Mouse (Mus musculus) embryo, embryonic 10 days (tissue): ENCODE data around the gene Dpf1.

Source experiments
- DNase-seq: peaks from one replicate; pipeline ENCODE4 v3.0.0-alpha.2; 2015; ENCODE audit warnings: low spot score

Gene Dpf1

DNA sequence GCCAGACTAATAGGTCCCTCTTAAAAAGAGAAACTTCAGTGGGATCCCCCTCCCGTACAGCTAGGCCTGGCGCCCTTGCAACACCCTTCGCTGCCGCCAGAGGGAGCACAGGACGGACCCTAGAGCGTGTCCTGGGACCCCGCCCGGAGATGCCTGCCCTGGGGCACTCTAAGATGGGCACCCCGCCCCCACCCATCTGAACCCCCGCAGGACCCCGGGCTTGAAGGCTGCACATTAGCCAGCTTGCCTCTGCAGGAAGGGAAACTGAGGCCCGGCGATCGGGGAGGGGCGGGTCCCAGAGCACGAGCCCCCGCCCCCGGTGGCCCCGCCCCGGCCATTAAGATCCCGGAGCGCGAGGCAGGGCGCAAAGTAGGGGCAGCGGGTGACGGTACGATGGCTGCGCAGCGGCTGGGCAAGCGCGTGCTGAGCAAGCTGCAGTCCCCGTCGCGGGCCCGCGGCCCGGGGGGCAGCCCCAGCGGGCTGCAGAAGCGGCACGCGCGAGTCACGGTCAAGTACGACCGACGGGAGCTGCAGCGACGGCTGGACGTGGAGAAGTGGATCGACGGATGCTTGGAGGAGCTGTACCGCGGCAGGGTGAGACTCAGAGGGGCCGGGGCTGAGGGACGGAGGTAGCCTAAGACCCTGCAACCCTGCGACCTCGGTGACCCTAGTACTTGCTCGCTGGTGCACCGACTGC, 14.7 kb upstream of the Dpf1 start, which contains the start of gene Ppp1r14a:
Gene Ppp1r14a (plus strand): TSS at position 367 of the 697 bp plus-strand sequence.
- peak; percentile 90 for DNase-seq

DNA sequence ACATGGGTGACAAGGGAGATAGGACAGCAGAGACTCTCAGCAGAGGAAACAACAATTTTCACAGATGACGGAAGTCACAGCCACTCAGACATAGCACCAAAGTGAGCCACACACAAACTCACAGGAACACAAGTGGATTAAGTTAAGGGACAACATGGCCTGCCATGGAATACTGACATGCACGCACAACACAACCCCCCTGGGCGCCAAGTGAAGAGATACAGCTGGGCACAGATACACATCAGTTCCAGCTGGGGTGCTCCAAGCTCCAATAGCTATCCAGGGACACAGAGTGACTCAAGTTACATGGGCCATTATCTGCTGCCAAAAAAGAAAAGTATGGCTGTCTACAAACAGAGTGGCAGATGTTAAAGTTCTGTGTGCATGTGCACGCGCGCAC, 13.9 kb upstream of the Dpf1 start:
- peak; percentile 45 for DNase-seq

DNA sequence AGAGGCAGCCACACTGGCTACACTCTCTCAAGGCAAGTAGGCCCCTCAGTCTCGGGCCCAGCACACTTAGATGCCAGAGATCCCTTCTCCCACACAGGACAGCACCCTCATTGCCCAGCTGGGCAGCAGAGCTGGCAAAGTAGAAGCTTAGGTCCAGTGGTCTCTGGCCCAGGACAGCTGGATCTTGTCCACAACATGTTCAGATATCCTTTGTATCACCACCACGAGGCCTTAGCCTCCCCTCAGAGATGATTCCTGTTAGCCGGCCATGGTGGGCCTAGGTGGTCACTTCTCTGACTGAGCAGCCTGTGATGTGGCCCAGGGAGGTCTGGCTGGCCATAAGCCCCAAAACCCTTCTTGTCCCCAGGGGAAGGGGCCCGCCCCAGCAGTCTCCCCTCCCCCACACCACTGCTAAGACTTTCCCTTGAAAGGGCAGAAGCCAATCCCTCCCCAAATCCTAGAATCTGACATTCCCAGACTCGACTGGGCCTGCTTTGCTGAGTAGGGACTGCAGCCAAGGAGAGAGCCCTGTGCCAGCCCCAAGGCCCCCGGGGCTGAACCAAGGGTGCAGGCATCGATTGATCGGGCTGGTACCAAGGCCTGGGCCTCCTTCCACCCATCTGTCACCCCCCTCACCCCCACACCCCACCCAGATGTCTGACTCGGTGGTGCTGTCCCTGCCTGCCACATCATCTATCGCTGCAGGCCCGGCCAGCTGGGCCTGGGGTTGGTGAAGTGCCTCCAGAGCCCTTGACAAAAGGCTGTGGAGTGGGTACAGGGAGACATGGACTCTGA, 12.9 kb upstream of the Dpf1 start:
- DNase-seq, result no peak

DNA sequence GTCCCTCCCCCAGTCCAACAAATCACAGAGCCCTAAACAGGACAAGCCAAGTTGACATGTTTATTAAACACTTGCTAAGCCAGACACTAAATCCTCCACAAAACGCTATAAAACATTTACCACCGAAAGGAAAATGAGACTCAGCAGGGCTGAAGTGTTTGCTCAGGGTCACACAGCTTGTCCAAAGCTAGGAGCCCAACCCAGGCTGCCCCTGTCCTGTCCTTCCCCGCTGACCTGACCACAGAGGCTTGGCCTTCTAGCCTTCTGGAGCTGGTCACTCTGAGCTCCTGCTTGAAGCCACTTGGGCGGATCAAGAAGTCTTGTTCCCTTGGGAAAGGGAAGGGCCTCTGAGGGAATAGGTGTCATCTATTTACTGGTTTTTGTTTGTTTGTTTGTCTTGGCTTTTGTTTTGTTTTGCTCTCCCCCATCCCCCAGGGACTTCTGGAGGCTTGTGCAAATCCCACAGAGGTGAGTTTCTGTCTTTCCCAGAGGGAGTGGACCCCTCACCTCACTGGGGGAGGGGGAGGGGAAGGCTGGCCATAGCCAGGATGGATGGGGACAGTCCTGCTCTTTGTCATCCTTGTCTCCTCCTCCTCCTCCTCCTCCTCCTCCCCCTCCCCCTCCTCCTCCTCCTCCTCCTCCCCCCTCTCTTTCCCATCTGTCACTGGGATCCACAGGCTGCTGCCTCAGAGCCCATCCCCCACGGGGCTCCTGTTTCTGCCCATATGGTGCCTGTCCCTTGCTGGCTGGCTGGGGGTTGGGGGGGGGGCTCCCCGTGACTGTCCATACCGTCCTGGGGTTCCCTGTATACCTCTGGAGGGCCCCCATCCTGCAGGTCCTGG, 11.9 kb upstream of the Dpf1 start:
- DNase-seq, result peak; percentile 66

DNA sequence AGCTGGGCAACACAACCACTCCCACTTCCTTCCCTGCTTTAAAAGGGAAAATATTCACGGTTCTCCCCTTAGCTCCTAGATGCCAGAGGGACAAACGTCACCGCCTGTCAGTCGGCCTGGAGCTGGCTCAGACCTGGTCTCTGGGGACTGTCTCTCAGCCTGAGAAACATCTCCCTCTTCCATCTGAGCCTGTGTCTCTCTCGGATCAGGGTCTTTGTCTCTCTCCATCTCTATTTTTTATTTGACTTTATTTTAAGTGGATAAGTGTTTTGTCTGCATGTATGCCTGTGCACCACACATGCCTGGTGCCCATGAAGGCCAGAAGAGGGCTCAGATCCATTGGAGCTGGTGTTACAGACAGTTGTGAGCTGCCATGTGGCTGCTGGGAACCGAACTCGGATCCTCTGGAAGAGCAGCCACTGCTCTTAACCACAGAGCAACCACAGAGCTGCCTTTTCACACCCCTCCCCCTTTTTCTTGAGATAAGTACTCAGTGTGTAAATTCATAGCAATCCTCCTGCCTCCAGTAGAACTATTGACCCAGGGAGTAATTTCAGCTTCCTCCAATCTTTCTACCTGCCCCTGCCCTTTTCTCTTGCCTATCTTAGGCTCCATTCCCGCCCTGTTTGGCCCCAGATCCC, 11.2 kb upstream of the Dpf1 start:
- peak; percentile 57 for DNase-seq

DNA sequence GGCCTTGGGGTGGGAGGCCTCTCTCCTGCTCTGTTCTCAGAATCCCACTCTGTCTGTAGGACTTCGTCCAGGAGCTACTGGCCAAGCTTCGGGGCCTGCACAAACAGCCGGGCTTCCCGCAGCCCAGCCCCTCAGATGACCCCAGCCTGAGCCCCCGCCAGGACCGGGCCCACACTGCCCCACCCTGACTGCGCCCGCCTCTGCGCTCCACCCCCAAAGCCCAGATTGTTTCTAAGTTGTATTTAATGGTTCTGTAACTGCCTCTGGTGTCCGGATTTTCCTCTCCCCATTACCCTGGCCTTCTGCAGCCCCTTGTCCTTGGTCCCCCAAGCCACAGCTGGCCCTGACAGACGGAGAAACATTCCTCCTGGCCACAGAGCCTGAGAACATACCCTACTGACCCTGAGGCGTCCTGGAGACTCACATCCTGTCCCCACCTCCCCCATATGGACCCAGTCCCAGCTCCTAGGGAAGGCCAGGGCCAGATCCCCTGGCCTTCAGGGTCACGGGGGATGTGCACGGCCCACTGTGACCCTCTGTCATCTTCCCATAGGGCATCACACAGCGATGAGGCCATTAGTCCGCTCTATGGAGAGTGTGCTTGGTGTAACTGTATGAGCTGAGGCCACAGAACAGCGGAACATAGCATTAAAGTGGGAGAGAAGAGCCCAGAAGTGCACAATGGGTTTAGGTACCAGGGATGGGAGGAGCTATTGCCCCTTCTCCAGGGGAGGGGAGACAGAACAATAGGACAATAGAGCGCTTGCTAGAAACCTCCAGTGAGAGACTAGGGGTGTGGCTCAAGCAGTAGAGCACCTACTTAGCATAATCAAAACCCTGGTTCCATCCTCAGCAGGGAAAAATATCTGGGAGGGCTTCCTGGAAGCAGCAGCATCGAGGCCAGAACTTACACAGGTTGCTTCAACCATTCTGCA, 10.4 kb upstream of the Dpf1 start:
- DNase-seq, result peak; percentile 65

DNA sequence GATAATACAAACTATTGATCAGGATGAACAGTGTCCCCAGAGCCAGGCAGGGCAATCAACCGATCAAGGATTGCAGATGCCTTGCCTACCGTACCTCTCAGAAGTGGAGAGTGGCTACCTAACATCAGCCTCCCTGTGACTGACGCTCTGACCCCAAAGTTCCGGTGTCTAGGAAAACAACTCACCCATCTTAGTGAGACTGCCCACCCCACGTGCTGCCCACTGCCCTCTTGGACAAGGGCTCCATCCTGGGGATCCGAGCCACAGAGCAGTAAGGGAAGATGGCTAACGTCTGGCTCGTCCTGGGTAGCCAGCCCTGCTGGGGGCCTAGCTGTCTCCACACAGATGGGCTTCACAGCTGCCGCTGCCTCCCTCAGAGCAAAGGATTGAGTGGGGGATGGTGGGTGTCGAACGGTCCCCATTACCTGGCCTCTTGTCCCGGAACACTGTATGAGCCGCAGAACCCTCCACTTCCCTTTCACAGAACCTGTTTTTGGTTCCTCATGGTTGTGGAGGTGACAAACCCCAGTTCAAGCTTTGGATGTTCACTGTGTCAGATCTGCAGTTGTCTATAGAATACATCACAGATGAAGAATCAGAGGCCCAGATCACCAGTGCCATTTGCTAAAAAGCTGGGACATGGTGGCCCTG, 9.5 kb upstream of the Dpf1 start:
- no peak for DNase-seq

DNA sequence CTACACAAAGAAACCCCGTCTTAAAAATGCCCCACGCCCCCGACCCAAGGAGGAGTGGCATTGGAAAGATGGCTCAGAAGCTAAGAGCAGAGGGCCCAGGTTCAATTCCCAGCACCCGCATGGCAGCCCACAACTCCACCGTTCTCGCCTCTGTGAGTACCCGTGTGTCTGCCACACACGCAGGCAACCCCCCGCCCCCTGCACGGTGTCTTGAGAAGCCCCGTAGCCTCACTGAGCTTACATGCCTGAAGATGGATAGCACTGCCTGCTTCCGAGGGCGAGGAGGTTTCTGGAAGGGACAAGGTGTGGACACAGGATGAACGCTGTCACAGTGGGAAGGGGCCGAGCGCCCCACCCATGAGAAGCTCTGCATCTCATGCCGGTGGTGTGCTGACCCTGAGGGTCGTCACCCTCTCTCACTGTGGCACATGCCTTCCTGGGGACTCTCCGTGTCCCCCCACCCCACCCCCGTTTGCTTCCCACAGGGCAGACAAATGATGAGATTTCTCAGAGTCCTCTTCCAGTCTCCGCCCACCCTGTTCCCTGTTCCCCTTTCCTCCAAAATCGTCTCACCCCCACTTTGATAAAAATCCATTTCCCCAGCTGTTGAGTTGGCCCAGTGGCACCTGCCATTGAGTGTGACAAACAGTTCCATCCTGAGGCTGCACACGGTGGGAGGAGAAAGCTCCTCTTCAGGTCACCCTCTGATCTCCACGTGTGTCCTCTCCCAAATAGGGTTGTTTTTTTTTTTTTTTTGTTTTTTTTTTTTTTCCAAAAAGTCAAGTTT, 7.7 kb upstream of the Dpf1 start:
- peak; percentile 3 for DNase-seq

DNA sequence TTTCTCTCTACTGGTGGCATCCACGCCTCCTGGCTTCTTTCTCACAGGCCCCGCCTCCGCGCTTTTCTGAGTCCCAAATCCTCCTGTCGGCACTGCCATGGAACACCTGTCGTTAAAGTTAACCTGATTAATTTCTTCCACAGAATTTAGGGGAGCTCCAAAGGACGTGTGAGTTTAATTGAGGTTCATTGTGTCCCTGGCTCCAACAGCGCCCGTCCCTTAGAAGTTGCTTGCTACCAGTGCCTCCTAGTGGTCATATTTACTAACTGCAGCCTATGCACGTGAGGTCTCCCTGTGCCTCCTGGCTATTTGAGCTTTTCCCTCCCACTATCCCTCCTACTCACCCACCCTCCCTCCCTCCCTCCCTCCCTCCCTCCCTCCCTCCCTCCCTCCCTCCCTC, 6.8 kb upstream of the Dpf1 start:
- peak; percentile 91 for DNase-seq

DNA sequence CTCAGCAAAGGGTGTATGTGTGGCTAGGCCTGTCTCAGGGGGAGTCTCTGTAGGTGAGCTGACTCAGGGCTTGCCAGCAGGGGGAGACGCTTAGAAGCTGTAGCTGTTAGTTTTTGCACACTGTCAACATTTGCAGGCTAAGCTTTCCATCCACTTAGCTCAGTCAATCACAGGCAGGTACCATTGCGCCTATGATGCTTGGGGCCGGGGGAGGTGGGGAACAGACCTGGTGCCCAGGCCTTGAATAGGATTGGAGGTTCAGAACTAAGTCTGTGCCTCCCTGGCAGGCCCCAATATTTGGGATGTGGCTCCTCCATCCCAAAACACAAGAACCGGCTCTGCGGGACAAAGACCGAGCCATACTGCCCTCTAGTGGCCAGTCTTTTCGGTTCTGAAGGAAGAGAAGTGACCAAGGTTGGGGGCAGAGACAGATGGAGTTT, 2.6 kb upstream of the Dpf1 start:
- DNase-seq, result peak; percentile 87

DNA sequence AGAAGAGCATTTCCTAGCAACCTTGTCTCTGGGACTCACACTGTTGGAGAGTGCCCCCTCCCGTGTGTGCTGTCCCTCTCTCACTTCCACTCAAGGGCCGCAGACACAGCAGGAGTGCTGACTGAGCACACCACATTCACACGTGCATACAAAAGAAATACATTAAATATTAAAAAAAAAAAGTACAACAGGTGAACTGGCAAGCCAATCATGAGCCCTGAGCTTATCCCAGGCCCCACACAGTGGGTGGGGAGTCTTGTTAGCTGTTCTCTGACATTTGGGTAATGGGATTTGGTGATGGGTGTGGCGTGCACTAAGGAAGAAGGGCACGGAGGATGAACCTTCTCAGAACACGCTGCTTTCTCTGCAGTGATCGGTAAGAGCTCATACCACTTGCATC, 1.1 kb upstream of the Dpf1 start:
- no peak for DNase-seq

DNA sequence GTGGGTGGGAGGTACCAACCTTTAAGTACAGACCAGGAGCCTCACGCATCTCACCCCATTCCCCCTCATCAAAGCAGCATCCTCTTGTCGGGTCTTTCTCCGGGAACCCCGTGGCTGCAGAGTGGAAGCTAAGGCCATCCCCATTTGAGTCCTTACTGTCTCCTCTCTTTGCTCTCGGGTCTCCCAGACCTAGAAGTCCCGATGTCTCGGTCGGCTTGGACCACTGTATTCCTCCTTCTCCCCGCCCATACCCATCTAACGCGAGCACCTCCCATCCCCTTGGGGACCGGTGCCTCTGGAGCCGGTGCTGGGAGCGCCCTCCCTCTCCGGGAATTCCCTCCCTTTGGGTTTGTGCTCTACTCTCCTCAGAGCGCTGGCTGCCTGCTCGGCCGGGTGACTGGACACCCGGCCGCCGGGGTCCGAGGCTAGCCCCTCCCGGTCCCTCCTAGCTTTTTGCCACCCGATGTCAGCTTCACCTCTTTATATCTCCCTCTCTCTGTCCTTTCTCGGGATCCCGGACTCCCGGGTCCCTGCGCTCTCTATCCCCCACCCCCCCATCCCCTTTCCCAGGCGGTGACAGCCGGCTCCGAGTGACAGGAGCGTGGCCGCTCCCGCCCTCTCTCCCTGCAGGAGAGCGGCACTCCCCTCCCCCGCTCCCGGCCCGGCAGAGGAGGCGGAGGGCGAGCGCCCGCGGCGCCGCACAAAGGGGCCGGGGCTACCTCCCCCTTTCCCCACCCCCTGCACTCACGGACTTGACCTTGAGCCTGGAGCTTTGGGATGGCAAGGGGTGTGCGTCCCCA, 912 bp downstream of the Dpf1 start:
- no peak for DNase-seq

DNA sequence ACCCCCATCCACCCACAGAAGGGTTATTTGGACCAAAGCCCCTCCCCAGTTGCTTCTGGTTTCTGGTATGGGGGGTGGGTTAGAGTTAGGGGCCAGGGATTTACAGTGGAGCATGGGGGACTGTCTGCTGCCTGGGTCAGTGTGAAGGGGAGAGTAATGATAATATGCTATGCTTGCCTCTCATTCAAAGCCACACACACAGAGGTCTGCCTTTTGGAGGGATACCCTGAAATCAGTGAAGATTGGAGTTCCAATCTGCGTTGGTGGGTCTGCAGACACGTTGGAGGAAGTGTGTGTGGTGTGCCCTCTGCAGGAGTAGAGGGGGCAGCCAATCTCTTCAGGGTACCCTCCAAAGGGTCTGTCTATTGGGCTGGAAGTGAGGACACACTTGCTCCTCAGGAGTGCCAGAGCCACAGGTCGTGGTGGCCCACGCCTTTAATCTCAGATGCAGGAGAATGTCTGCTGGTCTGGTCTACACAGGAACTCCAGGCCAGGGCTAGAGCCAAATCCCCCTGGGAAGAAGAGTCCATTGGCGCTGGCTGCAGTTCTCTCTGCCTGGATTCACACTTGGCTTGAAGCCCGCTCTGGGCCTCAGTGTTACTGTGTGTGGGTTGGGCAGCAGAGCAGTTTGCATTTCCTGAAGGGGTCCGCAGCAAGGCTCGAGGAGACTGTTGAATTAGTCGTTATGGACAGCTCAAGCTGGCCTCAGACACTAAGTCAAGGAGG, 1.7 kb downstream of the Dpf1 start:
- DNase-seq, result no peak

DNA sequence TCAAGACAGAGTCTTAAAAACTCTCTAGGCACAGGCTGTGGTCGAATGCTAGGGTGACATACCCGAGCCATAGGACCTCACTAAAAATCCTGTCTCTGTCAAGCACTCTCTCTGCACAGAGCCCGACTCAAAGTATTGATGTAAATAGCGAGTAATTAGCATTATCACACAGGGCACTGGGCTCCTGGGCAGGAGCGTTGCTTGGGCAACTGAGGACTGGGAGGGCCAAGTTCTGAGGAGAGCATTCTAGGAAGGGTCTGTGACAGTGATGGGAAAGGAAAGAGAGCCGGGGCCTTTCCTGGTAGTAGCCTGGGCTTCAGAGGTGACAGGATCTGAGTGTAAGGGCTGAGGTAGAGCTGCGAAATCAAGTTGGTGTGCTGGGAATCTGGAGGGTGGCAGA, 2.4 kb downstream of the Dpf1 start:
- DNase-seq, result no peak

DNA sequence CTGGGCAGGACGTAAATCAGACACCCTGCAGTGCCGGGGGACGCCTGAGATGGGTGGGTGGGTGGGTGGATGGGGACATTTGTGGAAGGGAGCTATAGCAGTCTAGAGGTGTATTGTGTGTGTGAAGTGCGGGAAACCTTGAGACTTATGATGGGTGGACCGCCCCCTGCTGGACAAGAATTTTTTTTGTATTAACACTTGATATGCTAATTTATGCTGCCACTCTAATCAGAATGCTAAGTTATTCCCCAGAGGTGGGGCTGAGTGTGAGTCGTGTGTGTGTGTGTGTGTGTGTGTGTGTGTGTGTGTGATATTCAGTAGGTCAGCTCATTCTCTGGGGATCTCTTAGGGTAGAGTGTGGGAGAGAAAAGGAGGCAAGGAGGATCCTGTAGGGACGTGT, 2.9 kb downstream of the Dpf1 start:
- peak; percentile 74 for DNase-seq

DNA sequence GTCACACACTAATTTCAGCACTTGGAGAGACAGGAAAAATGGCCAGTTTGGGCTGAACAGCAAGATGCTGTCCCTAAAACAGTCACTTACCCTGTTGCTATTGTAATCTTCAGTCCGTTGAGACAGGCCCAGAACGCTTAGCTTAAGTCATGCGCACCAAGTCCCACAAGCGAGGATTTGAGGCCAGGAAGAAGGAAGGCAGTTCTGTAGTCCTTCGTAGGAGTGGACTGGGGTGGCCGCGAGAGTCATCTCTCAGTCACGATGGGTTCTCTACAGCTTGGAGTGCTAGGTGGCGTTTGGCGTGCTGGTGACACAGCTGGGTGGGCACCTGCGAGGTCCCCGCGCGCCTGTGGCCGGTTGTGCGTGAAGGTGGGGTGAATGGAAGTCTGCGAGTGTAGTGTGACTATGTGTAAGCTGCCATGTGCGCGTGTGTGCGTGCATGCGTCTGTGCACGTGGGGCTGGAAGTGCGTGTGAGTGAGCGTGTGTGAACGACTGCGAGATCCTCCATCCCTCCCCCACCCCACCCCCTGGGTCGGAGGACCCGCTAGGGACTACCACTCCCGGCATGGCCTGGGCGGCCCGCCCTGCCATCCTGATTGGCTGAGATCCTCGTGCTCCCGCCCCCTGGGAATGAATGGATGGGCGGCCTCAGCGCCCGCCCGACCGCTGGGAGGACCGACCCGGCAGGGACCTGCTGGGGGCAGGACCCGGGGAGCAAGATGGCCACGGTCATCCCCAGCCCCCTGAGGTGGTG, 3.8 kb downstream of the Dpf1 start:
- DNase-seq, result peak; percentile 94

DNA sequence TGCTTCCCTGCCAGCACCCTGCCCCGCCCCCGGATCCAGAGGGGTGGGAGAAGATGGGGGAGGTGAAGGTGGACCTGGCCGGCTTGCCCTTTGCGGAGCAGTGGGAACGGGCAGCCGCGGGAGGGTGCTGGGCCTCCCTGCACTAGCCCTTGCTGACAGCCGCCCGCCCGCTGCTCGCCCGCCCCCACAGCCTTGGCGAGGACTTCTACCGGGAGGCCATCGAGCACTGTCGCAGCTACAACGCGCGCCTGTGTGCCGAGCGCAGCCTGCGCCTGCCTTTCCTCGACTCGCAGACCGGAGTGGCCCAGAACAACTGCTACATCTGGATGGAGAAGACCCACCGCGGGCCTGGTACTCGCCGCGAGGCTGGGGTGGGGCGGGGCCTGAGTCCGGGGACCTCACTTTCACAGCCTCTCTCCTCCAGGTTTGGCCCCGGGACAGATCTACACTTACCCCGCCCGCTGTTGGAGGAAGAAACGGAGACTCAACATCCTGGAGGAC, 5.5 kb downstream of the Dpf1 start:
- DNase-seq, result peak; percentile 48
